Mouse (Mus musculus) MEL (cell line): ENCODE results near the gene Ceacam19.

ENCODE experiments used
- CTCF ChIP-seq, 3 experiments: IDR thresholded peaks in 2 of 3; conservative IDR thresholded peaks in 1 of 3; 2 replicates each; pipeline ENCODE4 v1.5.1; 2011 to 2012; ENCODE audit warnings: low read length in 3 of 3, low read depth in 2 of 3, mild to moderate bottlenecking in 2 of 3, improper control_type of control experiment in 1 of 3, inconsistent platforms in 1 of 3, mixed read lengths in 1 of 3, moderate library complexity in 1 of 3; ENCODE audit not compliant: control insufficient read depth in 1 of 3, insufficient read depth in 1 of 3, poor library complexity in 1 of 3, severe bottlenecking in 1 of 3
- E2F4 ChIP-seq: IDR thresholded peaks from 2 replicates; pipeline ENCODE4 v1.6.1; 2011; ENCODE audit warnings: low read depth, low read length, improper control_type of control experiment, borderline replicate concordance
- ETS1 ChIP-seq: IDR thresholded peaks from 2 replicates; pipeline ENCODE4 v1.6.1; 2012; ENCODE audit warnings: low read depth, mild to moderate bottlenecking, inconsistent platforms, low read length, improper control_type of control experiment, moderate library complexity
- GABPA ChIP-seq: IDR thresholded peaks from 2 replicates; pipeline ENCODE4 v1.6.1; 2012; ENCODE audit warnings: low read depth, mild to moderate bottlenecking, inconsistent platforms, low read length, improper control_type of control experiment, moderate library complexity
- HCFC1 ChIP-seq: IDR thresholded peaks from 2 replicates; pipeline ENCODE4 v1.6.1; 2012; ENCODE audit warnings: low read depth, mild to moderate bottlenecking, inconsistent platforms, low read length, improper control_type of control experiment, moderate library complexity
- MAFK ChIP-seq: IDR thresholded peaks from 2 replicates; pipeline ENCODE4 v1.6.1; 2011; ENCODE audit warnings: low read depth, mild to moderate bottlenecking, low read length, improper control_type of control experiment, borderline replicate concordance
- MAX ChIP-seq: IDR thresholded peaks from 2 replicates; pipeline ENCODE4 v1.6.1; 2011; ENCODE audit warnings: low read length, improper control_type of control experiment
- MXI1 ChIP-seq: IDR thresholded peaks from 2 replicates; pipeline ENCODE4 v1.6.1; 2011; ENCODE audit warnings: mild to moderate bottlenecking, low read depth, low read length, improper control_type of control experiment
- POLR2A ChIP-seq, 2 experiments: IDR thresholded peaks; 2 replicates each; pipeline ENCODE4 v1.6.1; 2011 to 2012; ENCODE audit warnings: low read length in 2 of 2, mild to moderate bottlenecking in 2 of 2, control low read depth in 1 of 2, improper control_type of control experiment in 1 of 2, low read depth in 1 of 2, moderate library complexity in 1 of 2; ENCODE audit not compliant: control insufficient read depth in 1 of 2, insufficient read depth in 1 of 2, poor library complexity in 1 of 2
- POLR2AphosphoS2 ChIP-seq: IDR thresholded peaks from 2 replicates; pipeline ENCODE4 v1.6.1; 2011; ENCODE audit warnings: low read length, improper control_type of control experiment
- TAL1 ChIP-seq: IDR thresholded peaks from 2 replicates; pipeline ENCODE4 v1.6.1; 2012; ENCODE audit warnings: mild to moderate bottlenecking, inconsistent platforms, low read length, moderate library complexity, mixed read lengths
- USF2 ChIP-seq, 2 experiments: IDR thresholded peaks; 2 replicates each; pipeline ENCODE4 v1.6.1; 2011 to 2012; ENCODE audit warnings: improper control_type of control experiment in 2 of 2, low read length in 2 of 2, borderline replicate concordance in 1 of 2, inconsistent platforms in 1 of 2, low read depth in 1 of 2, mild to moderate bottlenecking in 1 of 2; ENCODE audit not compliant: insufficient read depth in 1 of 2
- ZC3H11A ChIP-seq: IDR thresholded peaks from 2 replicates; pipeline ENCODE4 v1.6.1; 2012; ENCODE audit warnings: low read depth, mild to moderate bottlenecking, inconsistent platforms, low read length, improper control_type of control experiment

GRCm38 (mm10) chr7:19875948-19876682 lies 11.7 kb downstream of the Ceacam19 start:
- TF ChIP-seq CTCF (IDR thresholded peaks at IDR 0.05 in 2 of 3, conservative IDR thresholded peaks at IDR 0.05 in 1 of 3; ENCODE audit: control insufficient read depth in 1 of 3, insufficient read depth in 1 of 3, low read depth in 2 of 3, low read length in 3 of 3, poor library complexity in 1 of 3, severe bottlenecking in 1 of 3) (peak; percentile 16 to 79 (median 69); a peak in 5 of 6 replicates), MAFK (no peak), POLR2AphosphoS2 (no peak), POLR2A (IDR thresholded peaks at IDR 0.05; ENCODE audit: control insufficient read depth in 1 of 2, insufficient read depth in 1 of 2, low read depth in 1 of 2, low read length in 2 of 2, poor library complexity in 1 of 2) (no peak), E2F4 (no peak), USF2 (IDR thresholded peaks at IDR 0.05; ENCODE audit: borderline replicate concordance in 1 of 2, insufficient read depth in 1 of 2, low read depth in 1 of 2, low read length in 2 of 2) (0 out of 4 replicates have a peak, but pooled peaks of 1 of the 2 experiments have one; percentile 30), TAL1 (no peak), ZC3H11A (peak; percentile 31; the same call in 1 of the 2 replicates), MAX (peak; percentile 66), GABPA (no peak), ETS1 (no peak), HCFC1 (peak; percentile 96), MXI1 (peak; percentile 62)
